Mouse (Mus musculus) heart, embryonic 10.5 days (tissue): ENCODE data around the gene Chrng. TPM values are rescaled to one million over a fixed set of nuclear protein-coding genes. Genes with fewer than 3 reads are reported as not detected.

ENCODE experiments used
- DNase-seq: peaks from one replicate; pipeline ENCODE4 v3.0.0-alpha.2; 2017; ENCODE audit warnings: low spot score
- H3K27ac ChIP-seq: fragments of 300-500 bp; sonication (generic); 2 replicates; pipeline ENCODE4 v1.5.1; 2016; ENCODE audit warnings: mild to moderate bottlenecking
- H3K27me3 ChIP-seq: fragments of 300-500 bp; sonication (generic); 2 replicates; pipeline ENCODE4 v1.6.1; 2016; ENCODE audit warnings: mild to moderate bottlenecking; ENCODE audit not compliant: poor library complexity, insufficient read depth, severe bottlenecking
- H3K36me3 ChIP-seq: fragments of 300-500 bp; sonication (generic); 2 replicates; pipeline ENCODE4 v1.6.1; 2016; ENCODE audit warnings: mild to moderate bottlenecking, moderate library complexity
- H3K4me1 ChIP-seq: fragments of 300-500 bp; sonication (generic); 2 replicates; pipeline ENCODE4 v1.6.1; 2016; ENCODE audit warnings: mild to moderate bottlenecking
- H3K4me3 ChIP-seq: fragments of 300-500 bp; sonication (generic); 2 replicates; pipeline ENCODE4 v1.5.1; 2016; ENCODE audit warnings: mild to moderate bottlenecking, moderate library complexity
- H3K9me3 ChIP-seq: fragments of 300-500 bp; sonication (generic); 2 replicates; pipeline ENCODE4 v1.6.1; 2016; ENCODE audit warnings: mild to moderate bottlenecking, moderate library complexity
- WGBS: fragments of 180-500 bp; shearing (Covaris S2); methylation state at CpG from one replicate; pipeline ENCODE4 v1.1.7; 2016; 5-methylcytosine and 5-hydroxymethylcytosine counted together
- polyA plus RNA-seq: library from polyadenylated mRNA; unstranded; fragments of >200 nt; fragmentation: Nextera tagmentation; extraction: Ambion mirVana; gene quantifications from 2 replicates; pipeline ENCODE4 v1.2.1, GENCODE M21; 2016

Gene Chrng
- 0.34 and 0.96 TPM in 2 replicates for polyA plus RNA-seq

DNA sequence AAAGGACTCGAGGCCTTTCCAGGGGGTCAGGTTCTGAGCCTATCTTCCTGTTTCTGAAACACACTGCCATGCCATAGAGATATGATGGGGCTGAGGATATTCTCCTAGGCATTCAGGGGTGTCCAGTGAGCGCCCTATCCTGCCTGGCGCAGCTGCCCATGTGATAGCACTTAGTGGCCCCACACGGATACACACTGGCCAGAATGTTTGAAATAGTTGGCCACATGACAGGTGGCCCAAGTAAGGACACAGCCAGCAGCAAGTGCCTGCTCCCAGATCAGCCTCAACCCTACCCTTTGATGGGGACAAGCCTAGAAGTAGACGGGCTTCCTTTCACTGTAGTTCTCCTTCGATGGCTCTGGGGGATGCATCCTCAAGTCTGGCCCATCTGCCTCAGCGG, at the start of gene Chrng:
TSS of gene Chrng (plus strand) at position 193 of the 400 bp plus-strand sequence.
- peaks cover 52% of the 10 kb centered on the region for H3K27me3 ChIP-seq
- no peak within 1 kb of the TSS for H3K27ac ChIP-seq
- no peaks in the 10 kb centered on the region for H3K9me3 ChIP-seq
- 89% methylated on average over 7 of the region's 7 CpGs for WGBS
- peaks cover 19% of the 10 kb centered on the region for H3K4me1 ChIP-seq
- H3K4me3 ChIP-seq = no peak within 1 kb of the TSS
- no peak for DNase-seq
- H3K36me3 ChIP-seq = no peaks in the 10 kb centered on the region

DNA sequence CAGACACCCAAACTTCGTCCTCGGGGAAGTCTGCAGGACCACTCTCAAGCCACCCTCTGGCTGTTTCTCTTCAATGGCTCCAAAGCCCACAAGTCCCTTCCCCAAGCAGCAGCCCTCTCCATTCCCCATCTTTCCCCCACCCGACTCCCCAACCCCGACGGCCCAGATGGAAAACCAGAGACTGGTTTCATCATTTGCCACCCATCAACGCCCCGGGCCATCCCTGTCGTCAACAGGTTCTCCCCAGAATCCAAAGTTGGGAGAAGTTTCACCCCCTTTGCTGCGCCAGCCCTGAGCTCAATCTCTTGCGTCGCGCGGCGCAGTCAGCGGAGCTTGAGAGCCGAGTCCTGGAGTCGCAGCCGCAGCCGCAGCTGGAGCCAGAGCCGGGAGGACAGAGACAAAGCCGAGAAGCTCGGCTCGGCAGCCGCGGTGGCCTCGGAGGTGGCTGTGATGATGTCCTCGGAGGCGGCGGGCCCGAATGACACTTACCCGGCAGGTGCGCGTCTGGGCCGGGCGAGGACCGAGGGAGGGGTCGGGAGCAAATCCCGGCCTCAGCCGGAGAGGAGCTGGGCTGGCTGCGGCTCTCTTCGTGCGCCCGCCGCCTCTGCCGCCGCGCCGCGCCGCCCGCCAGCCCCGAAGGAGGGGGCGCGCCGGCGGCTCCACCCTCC, 48.8 kb upstream of the Chrng start:
- Histone ChIP-seq H3K4me1 (peaks cover 25% of the 10 kb centered on the region), H3K27ac (no peak overlapping the region), H3K9me3 (no peaks in the 10 kb centered on the region), H3K36me3 (no peaks in the 10 kb centered on the region), H3K4me3 (peak overlapping the region; percentile 56), H3K27me3 (peaks cover 99% of the 10 kb centered on the region)
- DNase-seq = no peak
- WGBS = 1% methylated on average over 42 of the region's 56 CpGs

DNA sequence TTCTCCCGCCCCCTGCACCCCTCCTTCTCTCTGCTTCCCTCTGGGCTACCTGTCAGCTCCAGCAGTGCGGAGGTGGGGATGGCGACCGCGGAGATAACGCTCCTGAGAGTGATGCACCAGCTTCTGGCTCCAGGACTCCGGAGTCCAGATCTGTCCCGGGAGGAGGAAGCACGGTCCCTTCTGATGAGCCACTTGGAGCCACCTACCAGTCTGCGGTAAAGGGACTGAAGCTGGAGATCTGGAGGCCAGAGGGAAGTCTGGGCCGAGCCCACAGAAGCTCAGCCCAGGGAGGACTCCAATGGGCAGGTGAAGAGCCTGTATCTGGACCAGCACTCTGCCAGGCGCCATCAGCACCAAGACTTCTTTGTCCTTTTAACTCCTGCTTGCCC, 48.3 kb upstream of the Chrng start, which contains the start of gene Ecel1:
TSS of gene Ecel1 (minus strand) at position 323 of the 389 bp plus-strand sequence.
- H3K36me3 ChIP-seq = no peaks in the 10 kb centered on the region
- no peak within 1 kb of the TSS for H3K27ac ChIP-seq
- H3K27me3 ChIP-seq = peaks cover 99% of the 10 kb centered on the region
- peak within 1 kb of the TSS; percentile 56 for H3K4me3 ChIP-seq
- peaks cover 25% of the 10 kb centered on the region for H3K4me1 ChIP-seq
- DNase-seq = no peak
- WGBS = 2% methylated on average over 12 of the region's 12 CpGs
- H3K9me3 ChIP-seq = no peaks in the 10 kb centered on the region

DNA sequence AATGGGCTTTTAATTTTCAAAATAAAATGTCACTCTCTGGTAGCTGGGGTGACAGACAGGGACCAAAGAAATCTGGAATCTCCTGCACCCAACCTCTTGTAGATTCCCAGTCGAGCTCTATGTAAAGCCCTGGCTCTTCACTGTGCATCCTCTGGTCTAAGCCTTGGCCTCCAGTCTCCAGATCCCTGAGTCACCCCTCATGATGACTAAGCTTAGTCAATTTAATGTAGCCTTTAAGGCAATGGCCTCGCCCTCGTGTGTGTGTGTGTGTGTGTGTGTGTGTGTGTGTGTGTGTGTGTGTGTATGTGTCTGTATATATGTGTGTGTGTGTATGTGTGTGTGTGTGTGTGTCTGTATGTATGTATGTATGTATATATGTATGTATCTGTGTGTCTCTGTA, 45.1 kb upstream of the Chrng start:
- WGBS = 71% methylated on average over 3 of the region's 3 CpGs
- peaks cover 99% of the 10 kb centered on the region for H3K27me3 ChIP-seq

DNA sequence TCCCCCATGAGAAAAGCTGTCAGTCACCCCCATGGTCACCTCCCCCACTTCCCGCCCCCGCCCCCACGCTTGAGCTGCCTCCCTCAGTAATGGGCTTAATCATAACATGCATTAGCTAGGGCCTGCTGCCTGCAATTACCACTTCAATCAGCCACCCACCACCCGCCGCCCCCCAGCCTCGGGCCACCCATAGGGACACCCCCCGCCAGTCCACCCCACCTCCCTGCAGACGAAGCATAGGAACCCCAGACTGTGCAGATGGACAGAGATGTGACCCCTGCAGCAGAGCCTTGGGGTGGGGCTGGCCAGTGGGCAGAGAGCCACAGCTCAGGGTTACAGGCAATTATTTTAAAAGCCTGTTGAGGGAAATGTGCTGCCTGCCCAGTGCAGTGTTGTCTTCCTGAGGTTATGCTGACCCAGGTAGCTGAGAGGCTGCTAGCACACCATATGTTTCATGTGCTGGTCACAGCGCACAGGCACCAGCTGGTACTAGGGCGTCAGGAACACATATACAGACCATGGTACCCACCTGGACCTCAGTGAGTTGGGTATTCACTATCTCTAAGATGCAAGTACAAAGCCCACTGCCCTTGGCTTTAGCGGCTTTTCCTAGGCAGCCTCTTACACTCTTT, 40.2 kb upstream of the Chrng start:
- no peak for DNase-seq
- peaks cover 99% of the 10 kb centered on the region for H3K27me3 ChIP-seq
- 23% methylated on average over 11 of the region's 11 CpGs for WGBS

More for the DNA sequence above, 45.1 kb upstream of the Chrng start:
- H3K27ac ChIP-seq = no peak overlapping the region
- H3K36me3 ChIP-seq = no peaks in the 10 kb centered on the region
- peaks cover 17% of the 10 kb centered on the region for H3K4me1 ChIP-seq
- DNase-seq = no peak
- H3K9me3 ChIP-seq = no peaks in the 10 kb centered on the region
- no peak overlapping the region for H3K4me3 ChIP-seq

DNA sequence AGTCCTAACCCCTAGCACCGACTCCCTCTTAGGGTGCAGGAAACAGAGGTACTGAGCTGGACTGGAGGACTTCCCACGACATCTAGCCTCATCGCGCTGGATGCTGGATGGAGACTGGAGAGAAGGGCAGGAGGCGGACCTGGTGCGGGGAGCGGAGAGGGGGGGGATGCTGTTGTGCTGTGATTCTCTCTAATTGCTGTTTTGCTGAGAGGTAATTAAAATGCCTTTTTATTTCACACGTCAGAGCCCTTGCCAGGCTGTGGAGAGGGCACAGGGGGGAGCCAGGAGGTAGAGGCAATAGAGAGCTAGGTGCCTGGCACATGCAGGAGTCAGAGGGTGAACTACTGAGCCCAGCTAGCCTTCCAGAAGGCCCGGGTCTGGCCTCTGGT, 39.7 kb upstream of the Chrng start:
- H3K27me3 ChIP-seq = peaks cover 99% of the 10 kb centered on the region
- H3K27ac ChIP-seq = no peak overlapping the region
- 45% methylated on average over 9 of the region's 9 CpGs for WGBS
- H3K36me3 ChIP-seq = no peaks in the 10 kb centered on the region
- H3K4me3 ChIP-seq = no peak overlapping the region
- peaks cover 5% of the 10 kb centered on the region; the same call in 1 of the 2 replicates for H3K4me1 ChIP-seq
- no peaks in the 10 kb centered on the region for H3K9me3 ChIP-seq
- DNase-seq = no peak

More for the DNA sequence above, 40.2 kb upstream of the Chrng start:
- Histone ChIP-seq H3K36me3 (no peaks in the 10 kb centered on the region), H3K4me3 (no peak overlapping the region), H3K27ac (no peak overlapping the region), H3K9me3 (no peaks in the 10 kb centered on the region), H3K4me1 (peaks cover 2% of the 10 kb centered on the region; the same call in 1 of the 2 replicates)

DNA sequence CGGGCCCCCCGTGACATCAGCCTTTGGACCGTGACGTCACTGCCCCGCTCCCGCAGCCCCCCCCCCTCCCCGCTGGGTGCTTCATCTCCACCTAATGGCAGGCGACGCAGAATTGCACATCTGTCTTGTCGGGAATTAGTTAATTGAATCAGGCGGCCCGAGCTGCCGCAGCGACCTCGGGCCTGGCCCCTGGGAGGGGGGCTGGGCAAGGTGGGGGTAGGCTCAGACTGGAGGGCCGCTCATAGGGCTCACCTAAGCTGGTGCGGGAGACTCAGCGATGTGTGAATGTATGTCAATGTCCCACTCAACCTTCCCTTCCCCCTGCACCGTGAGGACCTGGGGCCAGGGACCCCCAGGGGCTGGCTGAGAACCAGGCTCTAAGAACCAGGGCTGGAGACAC, 34.0 kb upstream of the Chrng start:
- Histone ChIP-seq H3K27me3 (peaks cover 91% of the 10 kb centered on the region), H3K4me3 (peak overlapping the region; percentile 32), H3K27ac (no peak overlapping the region), H3K4me1 (peaks cover 25% of the 10 kb centered on the region), H3K36me3 (no peaks in the 10 kb centered on the region), H3K9me3 (no peaks in the 10 kb centered on the region)
- no peak for DNase-seq
- 15% methylated on average over 19 of the region's 19 CpGs for WGBS

DNA sequence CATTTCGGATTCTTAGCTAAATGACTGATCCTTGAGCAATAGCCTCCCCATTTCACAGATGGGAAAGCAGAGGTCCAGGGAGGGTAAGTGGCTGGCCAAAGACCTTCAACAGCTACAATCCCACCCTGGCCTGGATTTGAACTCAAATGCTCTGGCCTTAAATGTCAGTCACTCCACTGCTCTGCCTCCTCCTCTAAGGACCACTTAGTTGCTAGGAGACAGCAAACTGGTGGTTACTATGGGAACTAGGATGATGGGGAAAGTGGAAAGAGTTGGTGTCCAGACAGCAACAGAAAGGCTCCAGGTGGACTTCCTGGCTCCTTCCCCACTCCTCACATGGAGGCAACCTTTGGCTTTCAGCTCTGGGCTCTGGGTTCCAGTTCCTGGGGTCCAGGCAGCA, 33.1 kb upstream of the Chrng start:
- WGBS = 79% methylated on average over 1 of the region's 1 CpGs
- Histone ChIP-seq H3K27me3 (peaks cover 83% of the 10 kb centered on the region), H3K27ac (no peak overlapping the region), H3K4me3 (no peak overlapping the region), H3K9me3 (no peaks in the 10 kb centered on the region), H3K4me1 (peaks cover 32% of the 10 kb centered on the region), H3K36me3 (no peaks in the 10 kb centered on the region)
- no peak for DNase-seq

DNA sequence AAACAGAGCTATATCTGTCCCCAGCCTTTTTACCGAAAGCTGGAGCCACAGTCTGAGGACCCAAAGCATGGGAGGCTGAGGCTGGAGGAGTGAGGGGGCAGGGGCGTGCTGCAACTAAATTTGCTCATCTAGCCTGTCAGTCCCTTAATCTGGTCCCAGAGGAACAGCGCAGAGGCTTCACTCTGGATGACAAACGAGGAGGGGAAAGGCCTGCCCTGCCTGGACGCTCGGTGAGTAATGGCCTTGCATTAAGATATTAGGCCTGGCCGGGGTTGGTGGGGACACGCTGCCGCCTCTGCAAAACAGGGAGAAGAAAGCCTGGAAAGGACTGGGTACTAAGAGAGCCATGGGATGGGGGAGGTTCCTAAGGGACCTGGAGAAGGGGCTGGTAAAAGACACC, 32.1 kb upstream of the Chrng start:
- WGBS = 48% methylated on average over 9 of the region's 9 CpGs
- H3K27me3 ChIP-seq = peaks cover 80% of the 10 kb centered on the region
- no peaks in the 10 kb centered on the region for H3K9me3 ChIP-seq
- H3K36me3 ChIP-seq = no peaks in the 10 kb centered on the region
- no peak overlapping the region for H3K27ac ChIP-seq
- peaks cover 32% of the 10 kb centered on the region for H3K4me1 ChIP-seq
- no peak for DNase-seq
- no peak overlapping the region for H3K4me3 ChIP-seq

DNA sequence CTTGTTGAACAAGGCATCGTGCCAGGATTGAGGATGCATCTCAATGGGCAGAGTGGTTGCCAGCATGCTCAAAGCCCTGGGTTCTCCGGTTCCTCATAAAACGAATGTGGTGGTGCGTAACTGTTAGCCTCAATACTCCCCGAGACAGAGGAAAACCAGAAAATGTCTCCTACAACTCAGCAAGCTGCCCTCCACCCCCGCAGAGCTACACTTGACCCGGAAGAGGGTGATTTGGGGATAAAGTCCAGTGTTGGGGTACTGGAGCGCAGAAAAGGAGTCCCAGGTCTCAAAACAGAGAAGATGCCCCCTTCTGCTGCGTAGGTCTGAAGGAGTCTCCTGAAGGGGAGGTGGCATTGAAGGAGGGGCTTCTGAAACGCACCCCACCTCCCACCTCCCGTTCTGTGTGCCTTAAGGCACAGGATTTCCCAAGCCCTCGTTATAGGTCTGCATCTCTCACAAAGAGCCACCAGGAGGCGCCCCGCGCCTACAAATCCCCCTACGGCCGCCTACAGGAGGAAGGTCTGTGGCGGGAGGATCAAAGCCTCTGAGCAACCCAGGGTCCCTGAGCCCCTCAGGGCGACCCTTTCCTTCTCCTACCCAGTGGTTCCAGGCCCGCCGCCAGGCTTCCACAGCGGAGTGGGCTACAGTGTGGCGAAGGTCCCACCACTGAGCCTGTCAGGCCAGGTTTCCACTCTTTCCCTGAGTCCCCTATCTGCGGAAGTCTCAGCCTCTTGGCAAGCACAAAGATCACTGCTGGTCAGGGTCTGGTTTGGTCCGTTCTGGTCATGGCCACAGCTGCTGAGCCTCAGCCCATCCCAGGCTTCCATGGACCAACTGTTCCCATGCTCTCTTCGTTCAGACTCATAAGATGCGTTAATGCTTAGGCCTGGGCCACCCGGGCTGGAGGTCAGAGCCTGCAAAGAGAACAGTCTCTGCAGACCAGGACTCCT, 30.2 kb upstream of the Chrng start:
- no peak overlapping the region; the same call in 1 of the 2 replicates for H3K4me3 ChIP-seq
- H3K9me3 ChIP-seq = no peaks in the 10 kb centered on the region
- H3K36me3 ChIP-seq = no peaks in the 10 kb centered on the region
- 22% methylated on average over 28 of the region's 28 CpGs for WGBS
- H3K27ac ChIP-seq = 0 out of 2 replicates have a peak overlapping the region, but pooled peaks have one; percentile 0
- DNase-seq = no peak
- peaks cover 30% of the 10 kb centered on the region for H3K4me1 ChIP-seq
- H3K27me3 ChIP-seq = peaks cover 71% of the 10 kb centered on the region

DNA sequence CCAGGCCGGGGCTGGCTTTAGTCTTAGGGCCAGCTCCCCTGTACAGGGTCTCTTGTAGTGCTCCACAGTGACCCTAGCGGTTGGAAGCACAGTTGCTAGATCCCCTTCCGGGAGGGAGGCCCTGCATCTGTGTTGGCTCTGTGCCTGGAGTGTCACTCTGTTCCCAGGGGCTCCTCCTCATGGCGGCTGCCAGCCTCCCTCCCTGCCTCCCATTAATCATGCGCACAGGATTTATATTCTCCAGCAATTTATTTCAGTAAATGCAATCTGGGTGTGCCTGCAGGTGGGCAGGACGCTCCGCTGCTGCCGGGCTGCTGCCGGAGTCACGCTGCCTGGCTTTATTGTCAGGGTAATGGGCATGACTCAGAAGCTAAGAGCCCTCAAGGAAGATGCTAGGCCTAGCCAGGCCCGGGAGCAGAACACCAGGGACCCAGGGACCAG, 28.6 kb upstream of the Chrng start:
- DNase-seq = peak; percentile 89
- WGBS = 25% methylated on average over 11 of the region's 11 CpGs
- H3K27me3 ChIP-seq = peaks cover 71% of the 10 kb centered on the region
- no peak overlapping the region for H3K4me3 ChIP-seq
- H3K27ac ChIP-seq = no peak overlapping the region
- H3K36me3 ChIP-seq = no peaks in the 10 kb centered on the region
- peaks cover 18% of the 10 kb centered on the region for H3K4me1 ChIP-seq
- H3K9me3 ChIP-seq = no peaks in the 10 kb centered on the region

DNA sequence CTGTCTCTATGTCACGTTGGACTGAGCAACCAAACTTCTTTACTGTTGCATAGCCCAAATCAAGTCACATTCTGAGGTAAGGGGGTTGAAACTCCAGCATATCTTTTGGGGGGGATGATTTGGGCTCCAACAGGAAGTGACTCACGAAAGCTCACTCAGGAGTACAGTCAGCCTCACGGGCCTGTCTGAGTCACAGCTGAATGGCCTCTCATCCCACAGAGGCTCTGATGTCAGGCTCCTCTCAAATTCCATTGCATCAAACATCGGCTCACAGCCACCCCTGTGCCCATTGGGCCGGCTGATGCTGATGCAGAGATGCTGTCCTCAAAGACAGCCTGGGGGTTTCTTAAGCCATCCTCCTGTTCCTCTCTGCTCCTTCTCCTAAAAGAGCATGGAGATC, 23.6 kb upstream of the Chrng start:
- no peak for DNase-seq
- H3K9me3 ChIP-seq = no peaks in the 10 kb centered on the region
- 44% methylated on average over 5 of the region's 5 CpGs for WGBS
- H3K4me1 ChIP-seq = 0 out of 2 replicates have a peak, but pooled peaks cover 9% of the 10 kb centered on the region
- peaks cover 84% of the 10 kb centered on the region for H3K27me3 ChIP-seq
- no peak overlapping the region for H3K4me3 ChIP-seq
- H3K36me3 ChIP-seq = no peaks in the 10 kb centered on the region
- H3K27ac ChIP-seq = no peak overlapping the region
